Mouse (Mus musculus): ENCODE measurements around the gene Cdca8. TPM values are rescaled to one million over a fixed set of nuclear protein-coding genes. Genes with fewer than 3 reads are reported as not detected.

The Cdca8 gene
- total and polyA plus RNA-seq, 3 experiments = 106 to 141 (median 129) TPM

- no peaks in the 10 kb centered on the region for H3K36me3 ChIP-seq (replicated peaks)
- H3K4me3 ChIP-seq (ENCODE audit: low read depth, low read length) = no peak overlapping the region
- DNase-seq (ENCODE audit: low spot score) = no peak
- ATAC-seq (ENCODE audit: extremely low read depth, insufficient number of reproducible peaks, low FRiP score, poor library complexity, severe bottlenecking) = no peak
- H3K4me1 ChIP-seq (ENCODE audit: insufficient read depth, low read depth, low read length) = no peaks in the 10 kb centered on the region
- peaks cover 5% of the 10 kb centered on the region for H3K9me3 ChIP-seq (replicated peaks)
- TF ChIP-seq CTCF (IDR thresholded peaks at IDR 0.05; ENCODE audit: low read depth, low read length) (no peak), POLR2AphosphoS5 (IDR thresholded peaks at IDR 0.05; ENCODE audit: insufficient replicate concordance, low read depth, low read length) (no peak), GATA2 (IDR thresholded peaks at IDR 0.05; ENCODE audit: borderline replicate concordance, low read depth, low read length) (no peak), GATA1 (IDR thresholded peaks at IDR 0.05; ENCODE audit: borderline replicate concordance, low read length) (no peak), TAL1 (conservative IDR thresholded peaks at IDR 0.05; ENCODE audit: low read depth, low read length) (no peak)
- no peaks in the 10 kb centered on the region for H3K27me3 ChIP-seq (ENCODE audit: insufficient read depth, low read length)
These were observed 66.4 kb downstream of the Cdca8 start for GRCm38 (mm10) chr4:124872719-124873118.

Other genes starting within 250 kb of the Cdca8 start
- 80.4 and 94.2 TPM in 2 replicates for gene Utp11, start 245.7 kb downstream of the Cdca8 start, total RNA-seq (2014; fragmentation: Nextera tagmentation)
- gene Utp11, start 245.7 kb downstream of the Cdca8 start, total RNA-seq (2017) = 69.2 and 94.3 TPM in 2 replicates
- 12.6 and 16.7 TPM in 2 replicates for gene Utp11, start 245.7 kb downstream of the Cdca8 start, polyA plus RNA-seq (2012)
- gene Fhl3, start 238.6 kb downstream of the Cdca8 start, total RNA-seq (2014; fragmentation: Nextera tagmentation) = 22.9 and 29.7 TPM in 2 replicates
- 13.5 and 15.2 TPM in 2 replicates for gene Fhl3, start 238.6 kb downstream of the Cdca8 start, total RNA-seq (2017)
- gene Fhl3, start 238.6 kb downstream of the Cdca8 start, polyA plus RNA-seq (2012) = 27.6 and 28.2 TPM in 2 replicates
- gene Sf3a3, start 224.5 kb downstream of the Cdca8 start, total RNA-seq (2014; fragmentation: Nextera tagmentation) = 106 and 126 TPM in 2 replicates
- 168 and 172 TPM in 2 replicates for gene Sf3a3, start 224.5 kb downstream of the Cdca8 start, total RNA-seq (2017)
- 53.7 and 56.7 TPM in 2 replicates for gene Sf3a3, start 224.5 kb downstream of the Cdca8 start, polyA plus RNA-seq (2012)
- 127 and 141 TPM in 2 replicates for gene Inpp5b, start 197.5 kb downstream of the Cdca8 start, total RNA-seq (2014; fragmentation: Nextera tagmentation)
- 119 and 128 TPM in 2 replicates for gene Inpp5b, start 197.5 kb downstream of the Cdca8 start, total RNA-seq (2017)
- 48.3 and 51.4 TPM in 2 replicates for gene Inpp5b, start 197.5 kb downstream of the Cdca8 start, polyA plus RNA-seq (2012)
- 21.5 and 31.5 TPM in 2 replicates for gene Mtf1, start 137.2 kb downstream of the Cdca8 start, total RNA-seq (2014; fragmentation: Nextera tagmentation)
- gene Mtf1, start 137.2 kb downstream of the Cdca8 start, total RNA-seq (2017) = 20.7 and 22.5 TPM in 2 replicates
- gene Mtf1, start 137.2 kb downstream of the Cdca8 start, polyA plus RNA-seq (2012) = 7.6 and 9.7 TPM in 2 replicates
- gene Yrdc, start 88.6 kb downstream of the Cdca8 start, total RNA-seq (2014; fragmentation: Nextera tagmentation) = 27.1 and 47.2 TPM in 2 replicates
- gene Yrdc, start 88.6 kb downstream of the Cdca8 start, total RNA-seq (2017) = 29.2 and 33.5 TPM in 2 replicates
- gene Yrdc, start 88.6 kb downstream of the Cdca8 start, polyA plus RNA-seq (2012) = 14.1 and 17.8 TPM in 2 replicates
- 8.4 and 13.8 TPM in 2 replicates for gene 1110065P20Rik, start 88.1 kb downstream of the Cdca8 start, total RNA-seq (2014; fragmentation: Nextera tagmentation)
- 12.7 and 18.4 TPM in 2 replicates for gene 1110065P20Rik, start 88.1 kb downstream of the Cdca8 start, total RNA-seq (2017)
- 25.6 and 32.1 TPM in 2 replicates for gene 1110065P20Rik, start 88.1 kb downstream of the Cdca8 start, polyA plus RNA-seq (2012)
- gene Maneal, start 77.1 kb downstream of the Cdca8 start, total RNA-seq (2014; fragmentation: Nextera tagmentation) = not detected in 2 replicates
- 0.06 and 0.33 TPM in 2 replicates for gene Maneal, start 77.1 kb downstream of the Cdca8 start, total RNA-seq (2017)
- gene Maneal, start 77.1 kb downstream of the Cdca8 start, polyA plus RNA-seq (2012) = not detected in 2 replicates
- gene Epha10, start 58.4 kb downstream of the Cdca8 start, total RNA-seq (2014; fragmentation: Nextera tagmentation) = not detected in 2 replicates
- 0.16 TPM in 1 of 2 replicates, not detected in the other for gene Epha10, start 58.4 kb downstream of the Cdca8 start, total RNA-seq (2017)
- gene Epha10, start 58.4 kb downstream of the Cdca8 start, polyA plus RNA-seq (2012) = not detected in 2 replicates
- gene 9930104L06Rik, start 2.3 kb downstream of the Cdca8 start, total RNA-seq (2014; fragmentation: Nextera tagmentation) = 10.2 and 15.0 TPM in 2 replicates
- gene 9930104L06Rik, start 2.3 kb downstream of the Cdca8 start, total RNA-seq (2017) = 12.2 and 16.9 TPM in 2 replicates
- gene 9930104L06Rik, start 2.3 kb downstream of the Cdca8 start, polyA plus RNA-seq (2012) = 2.9 and 4.3 TPM in 2 replicates
- gene Rspo1, start 47.1 kb upstream of the Cdca8 start, total RNA-seq (2014; fragmentation: Nextera tagmentation) = not detected in 2 replicates
- gene Rspo1, start 47.1 kb upstream of the Cdca8 start, total RNA-seq (2017) = not detected in 2 replicates
- not detected in 2 replicates for gene Rspo1, start 47.1 kb upstream of the Cdca8 start, polyA plus RNA-seq (2012)
- 176 and 187 TPM in 2 replicates for gene Gnl2, start 77.3 kb upstream of the Cdca8 start, total RNA-seq (2014; fragmentation: Nextera tagmentation)
- 165 and 200 TPM in 2 replicates for gene Gnl2, start 77.3 kb upstream of the Cdca8 start, total RNA-seq (2017)
- 110 and 111 TPM in 2 replicates for gene Gnl2, start 77.3 kb upstream of the Cdca8 start, polyA plus RNA-seq (2012)
- gene Dnali1, start 126.4 kb upstream of the Cdca8 start, total RNA-seq (2014; fragmentation: Nextera tagmentation) = not detected in 2 replicates
- 0.11 TPM in 1 of 2 replicates, not detected in the other for gene Dnali1, start 126.4 kb upstream of the Cdca8 start, total RNA-seq (2017)
- gene Dnali1, start 126.4 kb upstream of the Cdca8 start, polyA plus RNA-seq (2012) = 0.02 TPM in 2 replicates
- 25.7 and 30.0 TPM in 2 replicates for gene Snip1, start 127.4 kb upstream of the Cdca8 start, total RNA-seq (2014; fragmentation: Nextera tagmentation)
- gene Snip1, start 127.4 kb upstream of the Cdca8 start, total RNA-seq (2017) = 41.7 and 52.4 TPM in 2 replicates
- 36.5 and 49.6 TPM in 2 replicates for gene Snip1, start 127.4 kb upstream of the Cdca8 start, polyA plus RNA-seq (2012)
- 50.7 and 54.2 TPM in 2 replicates for gene Meaf6, start 145.8 kb upstream of the Cdca8 start, total RNA-seq (2014; fragmentation: Nextera tagmentation)
- 31.8 and 43.4 TPM in 2 replicates for gene Meaf6, start 145.8 kb upstream of the Cdca8 start, total RNA-seq (2017)
- gene Meaf6, start 145.8 kb upstream of the Cdca8 start, polyA plus RNA-seq (2012) = 75.0 and 79.4 TPM in 2 replicates
- 2.4 and 3.8 TPM in 2 replicates for gene Zc3h12a, start 188.5 kb upstream of the Cdca8 start, total RNA-seq (2014; fragmentation: Nextera tagmentation)
- gene Zc3h12a, start 188.5 kb upstream of the Cdca8 start, total RNA-seq (2017) = 1.0 and 1.6 TPM in 2 replicates
- 1.1 and 1.2 TPM in 2 replicates for gene Zc3h12a, start 188.5 kb upstream of the Cdca8 start, polyA plus RNA-seq (2012)

All from G1E (cell line).